Mouse (Mus musculus): ENCODE results near the gene Pacs2. TPM values are rescaled to one million over a fixed set of nuclear protein-coding genes. Genes with fewer than 3 reads are reported as not detected.
A peak's percentile ranks its signal among the peaks of the same experiment; 100 is the strongest.

Pacs2 gene
- 7.0 and 7.7 TPM in 2 replicates for polyA plus RNA-seq (2015; fragmentation: Nextera tagmentation; extraction: Ambion mirVana)

GRCm38 (mm10) chr12:113013604-113014558, at the start of gene Pacs2:
TSS of gene Pacs2 (plus strand) at chr12:113014508.
- Histone ChIP-seq H3K36me3 (no peaks in the 10 kb centered on the region), H3K9me3 (no peaks in the 10 kb centered on the region), H3K4me2 (peak within 1 kb of the TSS; percentile 97), H3K9ac (peak within 1 kb of the TSS; percentile 93), H3K4me3 (peak within 1 kb of the TSS; percentile 92), H3K27ac (replicated peaks) (peak within 1 kb of the TSS; percentile 84), H3K4me1 (peaks cover 55% of the 10 kb centered on the region), H3K27me3 (replicated peaks) (no peaks in the 10 kb centered on the region)
- 3% methylated on average over 61 of the region's 85 CpGs for WGBS
- ATAC-seq (ENCODE audit: extremely low read depth, insufficient number of reproducible peaks, low FRiP score, low TSS enrichment) = peak; percentile 96

GRCm38 (mm10) chr12:112965783-112966182, 48.5 kb upstream of the Pacs2 start:
- Histone ChIP-seq H3K9me3 (no peaks in the 10 kb centered on the region), H3K36me3 (peaks cover 99% of the 10 kb centered on the region), H3K27ac (replicated peaks) (no peak overlapping the region), H3K9ac (no peak overlapping the region), H3K27me3 (replicated peaks) (no peaks in the 10 kb centered on the region), H3K4me1 (peaks cover 19% of the 10 kb centered on the region), H3K4me2 (no peak overlapping the region), H3K4me3 (no peak overlapping the region)
- no peak for ATAC-seq (ENCODE audit: extremely low read depth, insufficient number of reproducible peaks, low FRiP score, low TSS enrichment)
- 88% methylated on average over 13 of the region's 13 CpGs for WGBS

GRCm38 (mm10) chr12:112968943-112969342, 45.4 kb upstream of the Pacs2 start:
- peaks cover 99% of the 10 kb centered on the region for H3K36me3 ChIP-seq
- ATAC-seq (ENCODE audit: extremely low read depth, insufficient number of reproducible peaks, low FRiP score, low TSS enrichment) = no peak
- H3K4me1 ChIP-seq = no peaks in the 10 kb centered on the region
- 68% methylated on average over 8 of the region's 8 CpGs for WGBS
- H3K27me3 ChIP-seq (replicated peaks) = no peaks in the 10 kb centered on the region
- no peak overlapping the region for H3K4me2 ChIP-seq
- H3K4me3 ChIP-seq = no peak overlapping the region
- H3K9me3 ChIP-seq = no peaks in the 10 kb centered on the region
- H3K27ac ChIP-seq (replicated peaks) = no peak overlapping the region
- H3K9ac ChIP-seq = no peak overlapping the region

GRCm38 (mm10) chr12:112969616-112970015, 44.7 kb upstream of the Pacs2 start:
- no peaks in the 10 kb centered on the region for H3K9me3 ChIP-seq
- no peak for ATAC-seq (ENCODE audit: extremely low read depth, insufficient number of reproducible peaks, low FRiP score, low TSS enrichment)
- peaks cover 99% of the 10 kb centered on the region for H3K36me3 ChIP-seq
- 69% methylated on average over 6 of the region's 6 CpGs for WGBS
- no peak overlapping the region for H3K4me3 ChIP-seq
- no peak overlapping the region for H3K4me2 ChIP-seq
- H3K9ac ChIP-seq = no peak overlapping the region; the same call in 1 of the 2 replicates
- no peaks in the 10 kb centered on the region for H3K27me3 ChIP-seq (replicated peaks)
- no peaks in the 10 kb centered on the region for H3K4me1 ChIP-seq
- H3K27ac ChIP-seq (replicated peaks) = no peak overlapping the region

GRCm38 (mm10) chr12:112974736-112975135, 39.6 kb upstream of the Pacs2 start:
- H3K4me1 ChIP-seq = peaks cover 24% of the 10 kb centered on the region
- no peak overlapping the region for H3K4me2 ChIP-seq
- H3K9me3 ChIP-seq = no peaks in the 10 kb centered on the region
- peaks cover 77% of the 10 kb centered on the region for H3K36me3 ChIP-seq
- H3K27me3 ChIP-seq (replicated peaks) = no peaks in the 10 kb centered on the region
- no peak overlapping the region for H3K27ac ChIP-seq (replicated peaks)
- ATAC-seq (ENCODE audit: extremely low read depth, insufficient number of reproducible peaks, low FRiP score, low TSS enrichment) = no peak
- no peak overlapping the region for H3K4me3 ChIP-seq
- H3K9ac ChIP-seq = no peak overlapping the region
- WGBS = 89% methylated on average over 9 of the region's 9 CpGs

GRCm38 (mm10) chr12:112976371-112977073, 37.8 kb upstream of the Pacs2 start, which contains the start of gene Btbd6:
TSS of gene Btbd6 (plus strand) at chr12:112976482.
- H3K4me3 ChIP-seq = peak within 1 kb of the TSS; percentile 77
- WGBS = under 1% methylated on average over 73 of the region's 80 CpGs
- peak; percentile 85 for ATAC-seq (ENCODE audit: extremely low read depth, insufficient number of reproducible peaks, low FRiP score, low TSS enrichment)

GRCm38 (mm10) chr12:112977156-112977555, 37.2 kb upstream of the Pacs2 start:
- H3K4me1 ChIP-seq = peaks cover 34% of the 10 kb centered on the region
- WGBS = 41% methylated on average over 12 of the region's 12 CpGs
- H3K27me3 ChIP-seq (replicated peaks) = no peaks in the 10 kb centered on the region
- ATAC-seq (ENCODE audit: extremely low read depth, insufficient number of reproducible peaks, low FRiP score, low TSS enrichment) = no peak
- H3K36me3 ChIP-seq = peaks cover 76% of the 10 kb centered on the region
- H3K9ac ChIP-seq = peak overlapping the region; percentile 92
- H3K9me3 ChIP-seq = no peaks in the 10 kb centered on the region
- H3K27ac ChIP-seq (replicated peaks) = peak overlapping the region; percentile 93
- H3K4me3 ChIP-seq = peak overlapping the region; percentile 77
- H3K4me2 ChIP-seq = peak overlapping the region; percentile 84

More at GRCm38 (mm10) chr12:112976371-112977073, 37.8 kb upstream of the Pacs2 start, which contains the start of gene Btbd6:
- peak within 1 kb of the TSS; percentile 84 for H3K4me2 ChIP-seq
- H3K4me1 ChIP-seq = peaks cover 28% of the 10 kb centered on the region
- H3K36me3 ChIP-seq = peaks cover 77% of the 10 kb centered on the region
- no peaks in the 10 kb centered on the region for H3K27me3 ChIP-seq (replicated peaks)
- H3K9me3 ChIP-seq = no peaks in the 10 kb centered on the region
- H3K9ac ChIP-seq = peak within 1 kb of the TSS; percentile 92
- peak within 1 kb of the TSS; percentile 93 for H3K27ac ChIP-seq (replicated peaks)

- H3K9ac ChIP-seq = no peak overlapping the region
- WGBS = 61% methylated on average over 2 of the region's 2 CpGs
These were observed 32.3 kb upstream of the Pacs2 start for GRCm38 (mm10) chr12:112982031-112982430.

GRCm38 (mm10) chr12:112985346-112985745, 29.0 kb upstream of the Pacs2 start:
- peaks cover 22% of the 10 kb centered on the region for H3K4me1 ChIP-seq
- no peak overlapping the region for H3K4me3 ChIP-seq
- no peaks in the 10 kb centered on the region for H3K27me3 ChIP-seq (replicated peaks)
- no peaks in the 10 kb centered on the region for H3K9me3 ChIP-seq
- no peak for ATAC-seq (ENCODE audit: extremely low read depth, insufficient number of reproducible peaks, low FRiP score, low TSS enrichment)
- WGBS = 93% methylated on average over 6 of the region's 6 CpGs
- H3K9ac ChIP-seq = no peak overlapping the region
- peaks cover 73% of the 10 kb centered on the region for H3K36me3 ChIP-seq
- no peak overlapping the region for H3K27ac ChIP-seq (replicated peaks)
- no peak overlapping the region for H3K4me2 ChIP-seq

More at GRCm38 (mm10) chr12:112982031-112982430, 32.3 kb upstream of the Pacs2 start:
- peaks cover 92% of the 10 kb centered on the region for H3K36me3 ChIP-seq
- peaks cover 29% of the 10 kb centered on the region for H3K4me1 ChIP-seq
- H3K9me3 ChIP-seq = no peaks in the 10 kb centered on the region
- no peak for ATAC-seq (ENCODE audit: extremely low read depth, insufficient number of reproducible peaks, low FRiP score, low TSS enrichment)
- no peak overlapping the region for H3K4me2 ChIP-seq
- peak overlapping the region; percentile 50 for H3K27ac ChIP-seq (replicated peaks)
- H3K4me3 ChIP-seq = no peak overlapping the region
- H3K27me3 ChIP-seq (replicated peaks) = no peaks in the 10 kb centered on the region

- WGBS = 72% methylated on average over 6 of the region's 6 CpGs
- no peak overlapping the region for H3K4me3 ChIP-seq
- H3K9ac ChIP-seq = no peak overlapping the region
- H3K9me3 ChIP-seq = no peaks in the 10 kb centered on the region
- H3K4me2 ChIP-seq = no peak overlapping the region
- H3K27me3 ChIP-seq (replicated peaks) = no peaks in the 10 kb centered on the region
- no peak overlapping the region for H3K27ac ChIP-seq (replicated peaks)
- peaks cover 10% of the 10 kb centered on the region for H3K4me1 ChIP-seq
- peaks cover 71% of the 10 kb centered on the region for H3K36me3 ChIP-seq
- no peak for ATAC-seq (ENCODE audit: extremely low read depth, insufficient number of reproducible peaks, low FRiP score, low TSS enrichment)
These were observed 26.4 kb upstream of the Pacs2 start for GRCm38 (mm10) chr12:112987877-112988276.

GRCm38 (mm10) chr12:112990706-112991405, 23.5 kb upstream of the Pacs2 start:
- H3K4me2 ChIP-seq = no peak overlapping the region
- H3K4me1 ChIP-seq = peaks cover 16% of the 10 kb centered on the region
- no peak overlapping the region for H3K9ac ChIP-seq
- no peak overlapping the region for H3K27ac ChIP-seq (replicated peaks)
- H3K9me3 ChIP-seq = no peaks in the 10 kb centered on the region
- H3K4me3 ChIP-seq = no peak overlapping the region
- no peak for ATAC-seq (ENCODE audit: extremely low read depth, insufficient number of reproducible peaks, low FRiP score, low TSS enrichment)
- no peaks in the 10 kb centered on the region for H3K27me3 ChIP-seq (replicated peaks)
- WGBS = 87% methylated on average over 5 of the region's 5 CpGs
- peaks cover 51% of the 10 kb centered on the region for H3K36me3 ChIP-seq

Measured in heart, embryonic 13.5 days (tissue).